Comparison of ENCODE assay signal across 8 mouse cellular contexts in genomic region chr14:77484951-77485447, GRCm38 (mm10).
A peak's percentile ranks its signal among the peaks of the same experiment; 100 is the strongest.
DNase-seq lines count a peak whose midpoint lies in the region; ATAC-seq and TF ChIP-seq lines count a peak whose summit lies in the region.

No protein-coding gene starts in this region.

- H3K9me3 ChIP-seq in neural tube, embryonic 13.5 days: no peaks in the 10 kb centered on the region
- H3K9me3 ChIP-seq in neural tube, embryonic 15.5 days (replicated peaks): no peaks in the 10 kb centered on the region
- H3K9me3 ChIP-seq in midbrain, embryonic 15.5 days: no peaks in the 10 kb centered on the region

- ATAC-seq in neural tube, embryonic 13.5 days (ENCODE audit: low read depth): no peak
- no peak for ATAC-seq in neural tube, embryonic 15.5 days (ENCODE audit: low FRiP score)
- no peak for ATAC-seq in midbrain, embryonic 15.5 days (replicated peaks)
- no peak for ATAC-seq in granulocyte monocyte progenitor cell, adult 5-6 weeks (replicated peaks; ENCODE audit: poor library complexity, severe bottlenecking)

- no peak for DNase-seq in neural tube, embryonic 10.5 days (ENCODE audit: extremely low spot score, low spot score)
- peak; percentile 49 to 79 for DNase-seq in gastrocnemius, postnatal 4 days (ENCODE audit: low spot score in 2 of 2)
- DNase-seq in layer of hippocampus, adult 2 months (ENCODE audit: low spot score in 2 of 2): peak; percentile 33 to 46

- no peaks in the 10 kb centered on the region for H3K36me3 ChIP-seq in neural tube, embryonic 13.5 days
- H3K36me3 ChIP-seq in neural tube, embryonic 15.5 days: 0 out of 2 replicates have a peak, but pooled peaks cover 3% of the 10 kb centered on the region
- no peaks in the 10 kb centered on the region for H3K36me3 ChIP-seq in midbrain, embryonic 15.5 days (replicated peaks)

- 0 out of 2 replicates have a peak overlapping the region, but pooled peaks have one; percentile 2 for H3K27ac ChIP-seq in neural tube, embryonic 13.5 days (replicated peaks)
- H3K27ac ChIP-seq in brown adipose tissue, adult 24 weeks (replicated peaks; ENCODE audit: low read depth, low read length): peak overlapping the region; percentile 31
- H3K27ac ChIP-seq in layer of hippocampus, adult 2 months: peak overlapping the region; percentile 64
- peak overlapping the region; percentile 38; the same call in 1 of the 2 replicates for H3K27ac ChIP-seq in neural tube, embryonic 15.5 days (replicated peaks)
- H3K27ac ChIP-seq in midbrain, embryonic 15.5 days: no peak overlapping the region; the same call in 1 of the 2 replicates

- no peak overlapping the region for H3K4me3 ChIP-seq in neural tube, embryonic 13.5 days
- no peak overlapping the region for H3K4me3 ChIP-seq in brown adipose tissue, adult 24 weeks (ENCODE audit: insufficient read depth, low read depth, low read length)
- no peak overlapping the region for H3K4me3 ChIP-seq in layer of hippocampus, adult 2 months
- H3K4me3 ChIP-seq in neural tube, embryonic 15.5 days (replicated peaks): no peak overlapping the region
- H3K4me3 ChIP-seq in midbrain, embryonic 15.5 days: no peak overlapping the region

- H3K4me2 ChIP-seq in neural tube, embryonic 13.5 days: no peak overlapping the region
- no peak overlapping the region for H3K4me2 ChIP-seq in neural tube, embryonic 15.5 days
- H3K4me2 ChIP-seq in midbrain, embryonic 15.5 days: no peak overlapping the region

- WGBS in neural tube, embryonic 13.5 days: 86% methylated on average over 8 of the region's 8 CpGs
- 80% methylated on average over 8 of the region's 8 CpGs for WGBS in neural tube, embryonic 15.5 days
- WGBS in midbrain, embryonic 15.5 days: 83% methylated on average over 8 of the region's 8 CpGs

- no peak for TF ChIP-seq CTCF in layer of hippocampus, adult 2 months (conservative IDR thresholded peaks at IDR 0.05)

- H3K27me3 ChIP-seq in neural tube, embryonic 13.5 days: no peaks in the 10 kb centered on the region
- no peaks in the 10 kb centered on the region for H3K27me3 ChIP-seq in neural tube, embryonic 15.5 days (replicated peaks)
- no peaks in the 10 kb centered on the region for H3K27me3 ChIP-seq in midbrain, embryonic 15.5 days (replicated peaks)

- peaks cover 21% of the 10 kb centered on the region for H3K4me1 ChIP-seq in neural tube, embryonic 13.5 days (replicated peaks)
- H3K4me1 ChIP-seq in brown adipose tissue, adult 24 weeks (ENCODE audit: control insufficient read depth, insufficient read depth, insufficient read length, low read length): 0 out of 2 replicates have a peak, but pooled peaks cover 5% of the 10 kb centered on the region
- peaks cover 9% of the 10 kb centered on the region; the same call in 1 of the 2 replicates for H3K4me1 ChIP-seq in neural tube, embryonic 15.5 days
- H3K4me1 ChIP-seq in midbrain, embryonic 15.5 days: 0 out of 2 replicates have a peak, but pooled peaks cover 3% of the 10 kb centered on the region

- no peak overlapping the region for H3K9ac ChIP-seq in neural tube, embryonic 13.5 days
- no peak overlapping the region for H3K9ac ChIP-seq in neural tube, embryonic 15.5 days (replicated peaks)
- H3K9ac ChIP-seq in midbrain, embryonic 15.5 days: no peak overlapping the region
